Mouse (Mus musculus): ENCODE measurements around the gene Rwdd4a. TPM values are rescaled to one million over a fixed set of nuclear protein-coding genes. Genes with fewer than 3 reads are reported as not detected.

The Rwdd4a gene
- 29.5 and 34.0 TPM in 2 replicates for polyA plus RNA-seq (2015; fragmentation: Nextera tagmentation; extraction: Ambion mirVana)

DNA sequence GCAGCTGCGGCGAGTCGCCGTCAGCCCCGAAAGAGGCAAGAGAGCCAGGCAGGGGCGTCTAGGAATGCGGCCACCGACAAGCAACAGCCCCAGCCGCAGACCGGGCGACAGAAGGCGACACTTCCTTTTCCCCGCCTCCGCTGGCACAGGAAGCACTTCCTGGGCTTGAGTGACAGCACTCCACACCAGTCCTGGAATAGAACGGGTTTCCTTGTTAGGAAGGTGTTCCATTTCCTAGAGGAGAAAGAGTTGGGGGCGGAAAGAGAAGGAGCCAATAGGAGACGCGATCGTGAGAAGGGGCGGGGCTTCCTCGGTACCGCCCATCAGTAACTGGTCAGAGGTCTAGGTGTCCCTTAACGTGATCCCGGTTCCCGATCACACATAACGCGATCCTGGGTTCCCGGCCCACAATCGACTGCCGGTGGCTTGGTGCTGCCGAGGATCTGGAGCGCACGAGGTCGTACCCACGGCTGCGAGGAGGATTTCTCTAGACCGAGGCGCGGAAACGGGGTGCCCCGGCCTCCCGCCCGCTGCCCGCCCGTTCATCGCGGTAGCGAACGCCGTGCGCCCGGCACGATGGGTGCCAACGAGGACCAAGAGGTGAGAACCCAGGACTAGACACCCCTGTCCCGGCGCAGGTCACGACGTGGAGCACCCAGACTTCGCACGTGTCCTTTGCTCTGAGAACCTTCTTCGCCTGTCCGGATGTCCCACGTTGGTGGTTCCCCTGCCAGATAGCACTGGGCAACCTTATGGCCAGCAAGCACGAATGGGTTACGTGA is at the start of gene Rwdd4a, which contains the start of gene Trappc11:
Rwdd4a (plus strand) TSS at position 321 of the 782 bp plus-strand sequence.
Trappc11 (minus strand) TSS at position 127 of the 782 bp plus-strand sequence.
- Histone ChIP-seq H3K4me1 (ENCODE audit: control insufficient read depth, insufficient read depth, low read length) (peaks cover 18% of the 10 kb centered on the region), H3K4me2 (ENCODE audit: low read depth, low read length) (peak within 1 kb of the TSS; percentile 85), H3K9ac (ENCODE audit: low read length) (peak within 1 kb of the TSS; percentile 94), H3K36me3 (ENCODE audit: control insufficient read depth, insufficient read depth) (peaks cover 16% of the 10 kb centered on the region), H3K27ac (ENCODE audit: low read length) (peak within 1 kb of the TSS; percentile 84), H3K4me3 (ENCODE audit: low read length) (peak within 1 kb of the TSS; percentile 80), H3K27me3 (ENCODE audit: control insufficient read depth, insufficient read depth, low read length) (no peaks in the 10 kb centered on the region), H3K9me3 (replicated peaks; ENCODE audit: control insufficient read depth, low read length) (no peaks in the 10 kb centered on the region)
- peak; percentile 100 for ATAC-seq (replicated peaks; ENCODE audit: extremely low read depth, insufficient read depth, low FRiP score)
- under 1% methylated on average over 65 of the region's 65 CpGs for WGBS

DNA sequence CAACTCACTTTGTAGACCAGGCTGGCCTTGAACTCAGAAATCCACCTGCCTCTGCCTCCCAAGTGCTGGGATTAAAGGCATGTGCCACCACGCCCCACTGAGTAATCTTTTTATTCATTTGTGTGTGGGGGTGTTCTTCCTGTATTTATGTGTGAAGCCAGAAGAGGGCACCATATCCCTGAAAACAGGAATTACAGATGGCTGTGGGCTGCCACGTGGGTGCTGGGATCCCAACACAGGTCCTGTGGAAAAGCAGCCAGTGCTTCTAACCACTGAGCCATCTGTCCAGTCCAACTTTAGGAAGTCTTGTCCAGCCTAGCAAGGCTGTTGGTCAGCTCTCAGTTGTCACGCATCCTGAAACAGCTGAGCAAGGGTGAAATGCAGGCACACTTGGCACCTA is 46.2 kb upstream of the Rwdd4a start:
- Histone ChIP-seq H3K9me3 (replicated peaks; ENCODE audit: control insufficient read depth, low read length) (peaks cover 7% of the 10 kb centered on the region; the same call in 1 of the 2 replicates), H3K27me3 (ENCODE audit: control insufficient read depth, insufficient read depth, low read length) (no peaks in the 10 kb centered on the region), H3K9ac (ENCODE audit: low read length) (no peak overlapping the region), H3K4me3 (ENCODE audit: low read length) (no peak overlapping the region), H3K4me2 (ENCODE audit: low read depth, low read length) (no peak overlapping the region), H3K27ac (ENCODE audit: low read length) (no peak overlapping the region), H3K4me1 (ENCODE audit: control insufficient read depth, insufficient read depth, low read length) (no peaks in the 10 kb centered on the region), H3K36me3 (ENCODE audit: control insufficient read depth, insufficient read depth) (peaks cover 21% of the 10 kb centered on the region)
- 88% methylated on average over 3 of the region's 3 CpGs for WGBS
- ATAC-seq (replicated peaks; ENCODE audit: extremely low read depth, insufficient read depth, low FRiP score) = no peak

DNA sequence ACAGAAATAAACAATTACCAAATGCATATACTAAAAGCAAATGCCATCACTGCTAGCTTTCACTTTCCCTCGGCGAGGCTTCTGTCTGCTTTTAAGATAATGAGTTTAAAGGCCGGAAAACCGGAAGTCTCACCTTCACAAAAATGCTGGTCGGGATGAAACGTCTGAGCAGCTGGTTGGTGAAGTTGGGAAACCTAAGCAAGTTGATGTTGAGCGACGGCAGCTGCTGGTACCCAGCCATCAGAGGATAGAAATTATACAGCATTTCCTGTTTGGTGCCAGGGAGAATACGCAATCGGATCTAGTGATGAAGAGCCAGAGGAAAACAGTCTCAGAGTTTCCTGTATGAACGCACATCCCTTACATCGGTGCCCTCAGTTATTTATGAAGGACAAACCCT is 40.4 kb upstream of the Rwdd4a start:
- WGBS = 87% methylated on average over 12 of the region's 12 CpGs
- ATAC-seq (replicated peaks; ENCODE audit: extremely low read depth, insufficient read depth, low FRiP score) = no peak

DNA sequence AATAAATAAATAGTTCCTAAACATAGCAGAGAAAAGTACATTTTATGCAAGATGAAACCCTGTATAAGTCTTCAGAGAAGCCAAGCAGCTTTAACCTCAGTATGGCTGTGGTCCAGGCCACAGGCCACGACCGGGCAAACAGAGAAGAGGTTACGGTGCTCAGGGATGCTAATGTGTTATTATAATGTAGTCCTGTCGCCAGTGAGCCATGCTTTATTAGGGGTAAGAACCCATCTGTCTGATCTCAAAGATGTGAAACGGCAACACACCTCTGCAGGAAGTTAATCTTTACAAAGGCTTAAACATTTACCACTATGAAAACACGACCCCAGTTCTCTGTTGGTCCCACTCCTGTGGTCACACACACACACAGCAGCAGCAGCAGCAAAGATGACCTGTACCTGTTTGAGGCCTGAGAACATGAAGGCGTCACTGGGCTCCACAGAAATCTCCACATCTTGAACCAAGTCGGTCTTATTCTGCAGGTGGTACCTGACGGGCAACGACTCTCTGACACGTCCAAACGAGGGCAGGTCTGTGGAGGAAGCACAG is 38.8 kb upstream of the Rwdd4a start:
- no peak overlapping the region for H3K4me2 ChIP-seq (ENCODE audit: low read depth, low read length)
- no peak for ATAC-seq (replicated peaks; ENCODE audit: extremely low read depth, insufficient read depth, low FRiP score)
- 81% methylated on average over 12 of the region's 12 CpGs for WGBS
- peaks cover 4% of the 10 kb centered on the region for H3K4me1 ChIP-seq (ENCODE audit: control insufficient read depth, insufficient read depth, low read length)
- no peak overlapping the region for H3K9ac ChIP-seq (ENCODE audit: low read length)
- H3K27ac ChIP-seq (ENCODE audit: low read length) = no peak overlapping the region
- H3K36me3 ChIP-seq (ENCODE audit: control insufficient read depth, insufficient read depth) = peaks cover 54% of the 10 kb centered on the region
- H3K9me3 ChIP-seq (replicated peaks; ENCODE audit: control insufficient read depth, low read length) = no peaks in the 10 kb centered on the region
- H3K27me3 ChIP-seq (ENCODE audit: control insufficient read depth, insufficient read depth, low read length) = no peaks in the 10 kb centered on the region
- no peak overlapping the region for H3K4me3 ChIP-seq (ENCODE audit: low read length)

More for the DNA sequence above, 40.4 kb upstream of the Rwdd4a start:
- H3K4me1 ChIP-seq (ENCODE audit: control insufficient read depth, insufficient read depth, low read length) = peaks cover 4% of the 10 kb centered on the region
- no peak overlapping the region for H3K4me3 ChIP-seq (ENCODE audit: low read length)
- no peaks in the 10 kb centered on the region for H3K27me3 ChIP-seq (ENCODE audit: control insufficient read depth, insufficient read depth, low read length)
- peaks cover 46% of the 10 kb centered on the region for H3K36me3 ChIP-seq (ENCODE audit: control insufficient read depth, insufficient read depth)
- H3K4me2 ChIP-seq (ENCODE audit: low read depth, low read length) = no peak overlapping the region
- H3K9me3 ChIP-seq (replicated peaks; ENCODE audit: control insufficient read depth, low read length) = no peaks in the 10 kb centered on the region
- no peak overlapping the region for H3K9ac ChIP-seq (ENCODE audit: low read length)
- H3K27ac ChIP-seq (ENCODE audit: low read length) = no peak overlapping the region

DNA sequence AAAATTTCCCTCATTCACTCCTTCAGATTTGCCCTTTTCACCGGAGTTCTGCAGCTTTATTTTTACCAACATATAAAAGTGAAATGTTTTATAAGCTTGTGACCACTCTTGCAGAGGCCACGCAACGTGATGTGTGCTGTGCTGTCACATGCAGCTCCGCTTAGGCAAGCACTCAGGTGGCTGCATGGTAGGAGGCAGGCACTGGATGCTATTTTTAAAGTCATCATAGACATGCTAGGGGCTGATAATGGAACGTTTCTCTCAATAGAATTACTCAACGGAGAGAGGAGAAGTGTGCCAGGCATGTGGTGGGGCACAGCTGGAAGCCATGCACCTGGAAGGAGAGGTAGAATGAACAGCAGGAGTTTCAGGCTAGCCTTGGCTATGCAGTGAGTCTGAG is 38.0 kb upstream of the Rwdd4a start:
- peaks cover 57% of the 10 kb centered on the region for H3K36me3 ChIP-seq (ENCODE audit: control insufficient read depth, insufficient read depth)
- no peak overlapping the region for H3K4me2 ChIP-seq (ENCODE audit: low read depth, low read length)
- no peak overlapping the region for H3K4me3 ChIP-seq (ENCODE audit: low read length)
- peaks cover 4% of the 10 kb centered on the region for H3K4me1 ChIP-seq (ENCODE audit: control insufficient read depth, insufficient read depth, low read length)
- H3K9me3 ChIP-seq (replicated peaks; ENCODE audit: control insufficient read depth, low read length) = no peaks in the 10 kb centered on the region
- no peak overlapping the region for H3K27ac ChIP-seq (ENCODE audit: low read length)
- H3K9ac ChIP-seq (ENCODE audit: low read length) = no peak overlapping the region
- H3K27me3 ChIP-seq (ENCODE audit: control insufficient read depth, insufficient read depth, low read length) = no peaks in the 10 kb centered on the region
- peak; percentile 73 for ATAC-seq (replicated peaks; ENCODE audit: extremely low read depth, insufficient read depth, low FRiP score)
- 58% methylated on average over 6 of the region's 6 CpGs for WGBS

DNA sequence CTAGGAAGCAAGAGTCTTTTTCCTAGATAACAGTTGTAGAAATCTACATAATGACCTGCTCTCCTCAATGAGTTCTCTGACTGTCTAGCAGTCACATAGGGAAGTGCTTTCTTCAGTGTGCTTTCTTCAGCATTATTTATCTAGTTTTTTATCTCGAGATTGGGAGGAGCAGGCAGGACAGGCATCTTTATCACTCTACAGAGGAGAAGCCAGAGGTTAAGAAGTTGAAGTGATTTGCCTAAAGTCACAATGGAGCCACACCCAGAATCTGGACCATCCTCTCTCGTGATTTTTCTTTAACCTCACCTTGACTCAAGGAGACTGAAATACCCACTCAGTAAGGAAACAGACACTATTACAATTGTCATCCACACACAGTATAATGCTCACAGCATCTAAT is 31.5 kb upstream of the Rwdd4a start:
- no peak for ATAC-seq (replicated peaks; ENCODE audit: extremely low read depth, insufficient read depth, low FRiP score)
- H3K4me2 ChIP-seq (ENCODE audit: low read depth, low read length) = no peak overlapping the region
- no peak overlapping the region for H3K27ac ChIP-seq (ENCODE audit: low read length)
- H3K4me1 ChIP-seq (ENCODE audit: control insufficient read depth, insufficient read depth, low read length) = no peaks in the 10 kb centered on the region
- H3K4me3 ChIP-seq (ENCODE audit: low read length) = no peak overlapping the region
- peaks cover 57% of the 10 kb centered on the region for H3K36me3 ChIP-seq (ENCODE audit: control insufficient read depth, insufficient read depth)
- H3K27me3 ChIP-seq (ENCODE audit: control insufficient read depth, insufficient read depth, low read length) = no peaks in the 10 kb centered on the region
- 47% methylated on average over 2 of the region's 2 CpGs for WGBS
- no peaks in the 10 kb centered on the region for H3K9me3 ChIP-seq (replicated peaks; ENCODE audit: control insufficient read depth, low read length)
- no peak overlapping the region for H3K9ac ChIP-seq (ENCODE audit: low read length)

DNA sequence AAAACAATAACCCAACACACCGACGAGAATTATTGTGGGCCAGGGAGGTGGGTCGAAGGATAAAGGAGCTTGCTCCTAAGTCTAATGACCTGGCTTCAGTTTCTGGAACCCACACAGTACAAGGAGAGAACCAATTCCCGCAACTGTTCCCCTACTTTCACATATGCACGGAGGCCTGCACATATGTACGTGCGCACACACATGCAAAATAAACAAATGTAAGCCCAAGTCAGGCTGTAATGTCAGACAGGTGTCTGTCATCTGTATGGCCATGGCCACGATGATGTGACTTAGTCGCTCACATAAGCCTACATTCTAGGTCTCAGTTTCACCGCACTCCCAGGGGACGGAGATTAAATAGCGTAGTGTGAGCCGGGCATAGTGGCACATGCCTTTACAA is 30.9 kb upstream of the Rwdd4a start:
- ATAC-seq (replicated peaks; ENCODE audit: extremely low read depth, insufficient read depth, low FRiP score) = no peak
- Histone ChIP-seq H3K27ac (ENCODE audit: low read length) (no peak overlapping the region), H3K4me3 (ENCODE audit: low read length) (no peak overlapping the region), H3K4me2 (ENCODE audit: low read depth, low read length) (no peak overlapping the region), H3K9me3 (replicated peaks; ENCODE audit: control insufficient read depth, low read length) (no peaks in the 10 kb centered on the region), H3K27me3 (ENCODE audit: control insufficient read depth, insufficient read depth, low read length) (no peaks in the 10 kb centered on the region), H3K36me3 (ENCODE audit: control insufficient read depth, insufficient read depth) (peaks cover 55% of the 10 kb centered on the region), H3K4me1 (ENCODE audit: control insufficient read depth, insufficient read depth, low read length) (no peaks in the 10 kb centered on the region), H3K9ac (ENCODE audit: low read length) (no peak overlapping the region)
- WGBS = 94% methylated on average over 13 of the region's 13 CpGs

DNA sequence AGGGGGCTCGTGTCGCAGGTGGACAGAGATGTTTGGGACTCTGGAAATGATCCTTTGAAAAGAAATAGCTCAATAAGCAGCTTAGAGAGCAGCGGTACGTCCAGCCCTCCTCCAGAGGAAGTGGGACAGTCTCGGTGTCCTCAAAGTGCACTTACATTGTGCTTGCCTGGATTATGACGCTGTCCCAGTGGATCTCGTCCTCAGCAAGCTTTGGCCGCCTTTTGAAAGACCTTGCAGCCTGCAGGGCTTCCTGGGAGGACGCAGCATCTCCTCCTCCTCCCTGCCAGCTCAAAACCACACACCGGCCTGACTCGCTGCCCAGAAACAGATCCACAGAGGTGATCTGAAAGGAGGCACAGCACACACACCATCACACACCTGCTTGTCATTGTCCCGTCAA is 28.0 kb upstream of the Rwdd4a start:
- H3K4me1 ChIP-seq (ENCODE audit: control insufficient read depth, insufficient read depth, low read length) = no peaks in the 10 kb centered on the region
- no peak for ATAC-seq (replicated peaks; ENCODE audit: extremely low read depth, insufficient read depth, low FRiP score)
- H3K27ac ChIP-seq (ENCODE audit: low read length) = no peak overlapping the region
- H3K4me2 ChIP-seq (ENCODE audit: low read depth, low read length) = no peak overlapping the region
- peaks cover 53% of the 10 kb centered on the region for H3K36me3 ChIP-seq (ENCODE audit: control insufficient read depth, insufficient read depth)
- H3K27me3 ChIP-seq (ENCODE audit: control insufficient read depth, insufficient read depth, low read length) = no peaks in the 10 kb centered on the region
- H3K4me3 ChIP-seq (ENCODE audit: low read length) = no peak overlapping the region
- 92% methylated on average over 12 of the region's 12 CpGs for WGBS
- H3K9ac ChIP-seq (ENCODE audit: low read length) = no peak overlapping the region
- no peaks in the 10 kb centered on the region for H3K9me3 ChIP-seq (replicated peaks; ENCODE audit: control insufficient read depth, low read length)

DNA sequence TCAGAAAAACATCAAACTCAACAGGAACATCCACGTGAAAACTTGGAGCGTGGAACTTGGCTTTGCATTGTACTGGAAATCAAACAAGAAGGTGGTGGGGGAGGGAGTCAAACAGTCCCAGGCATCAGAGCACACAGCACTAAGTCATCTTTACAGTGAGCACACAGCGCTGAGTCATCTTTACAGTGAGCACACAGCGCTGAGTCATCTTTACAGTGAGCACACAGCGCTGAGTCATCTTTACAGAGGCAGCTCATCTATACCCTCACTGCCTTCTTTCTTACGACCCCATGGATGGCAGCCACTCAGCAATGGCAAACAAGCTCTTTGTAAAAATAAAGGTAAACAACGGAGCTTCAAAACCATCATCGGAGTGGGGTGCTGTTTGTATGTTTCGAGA is 22.5 kb upstream of the Rwdd4a start:
- Histone ChIP-seq H3K27me3 (ENCODE audit: control insufficient read depth, insufficient read depth, low read length) (no peaks in the 10 kb centered on the region), H3K9ac (ENCODE audit: low read length) (no peak overlapping the region), H3K27ac (ENCODE audit: low read length) (no peak overlapping the region), H3K4me1 (ENCODE audit: control insufficient read depth, insufficient read depth, low read length) (no peaks in the 10 kb centered on the region), H3K36me3 (ENCODE audit: control insufficient read depth, insufficient read depth) (peaks cover 45% of the 10 kb centered on the region), H3K9me3 (replicated peaks; ENCODE audit: control insufficient read depth, low read length) (no peaks in the 10 kb centered on the region), H3K4me2 (ENCODE audit: low read depth, low read length) (no peak overlapping the region), H3K4me3 (ENCODE audit: low read length) (no peak overlapping the region)
- 87% methylated on average over 9 of the region's 9 CpGs for WGBS
- ATAC-seq (replicated peaks; ENCODE audit: extremely low read depth, insufficient read depth, low FRiP score) = no peak

Measured in heart, embryonic 16.5 days (tissue).